Mouse (Mus musculus): ENCODE measurements around the gene Bloc1s1. TPM values are rescaled to one million over a fixed set of nuclear protein-coding genes. Genes with fewer than 3 reads are reported as not detected.
A peak's percentile ranks its signal among the peaks of the same experiment; 100 is the strongest.

Bloc1s1 gene
- polyA plus RNA-seq, 2 experiments: 95.9 to 99.2 TPM

DNA sequence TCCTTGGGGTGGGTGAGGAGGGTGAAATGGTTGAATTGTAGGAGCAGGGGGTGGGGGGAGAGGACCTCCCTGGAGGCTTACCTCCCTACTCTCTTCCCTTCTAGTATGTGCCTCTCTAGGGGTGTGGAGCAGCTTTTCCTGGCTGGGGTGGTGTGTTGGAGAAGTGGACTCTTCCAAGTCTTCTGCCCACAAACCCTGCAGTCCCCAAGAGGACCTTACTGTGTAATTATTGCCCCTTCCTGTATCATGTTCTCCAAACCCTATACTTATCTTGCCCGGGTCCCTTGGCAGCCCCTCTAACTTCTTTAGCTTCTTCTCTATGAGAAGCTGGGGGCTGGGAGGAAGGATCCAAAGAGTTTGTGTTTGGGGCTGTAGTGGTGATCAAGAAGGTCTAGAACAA is 27.0 kb downstream of the Bloc1s1 start:
- peaks cover 42% of the 10 kb centered on the region for H3K27me3 ChIP-seq (ENCODE audit: control insufficient read depth, insufficient read depth, low read length)
- no peak overlapping the region for H3K27ac ChIP-seq
- ATAC-seq (ENCODE audit: insufficient read depth) (no peak), DNase-seq (ENCODE audit: low read depth in 3 of 3, low spot score in 3 of 3) (no peak)
- no peaks in the 10 kb centered on the region for H3K9me3 ChIP-seq (ENCODE audit: control insufficient read depth, low read length)
- no peak overlapping the region for H3K4me3 ChIP-seq (ENCODE audit: insufficient read depth in 1 of 2, low read depth in 2 of 2, low read length in 2 of 2)
- TF ChIP-seq EP300 (IDR thresholded peaks at IDR 0.05; ENCODE audit: low read depth) (no peak), CTCF (IDR thresholded peaks at IDR 0.05; ENCODE audit: low read depth) (no peak)
- H3K36me3 ChIP-seq (replicated peaks; ENCODE audit: control insufficient read depth, insufficient read depth, low read depth): no peaks in the 10 kb centered on the region
- H3K4me1 ChIP-seq (replicated peaks; ENCODE audit: control insufficient read depth in 2 of 2, insufficient read depth in 2 of 2, low read length in 1 of 2): 0 out of 4 replicates have a peak, but pooled peaks cover 0 to 5% of the 10 kb centered on the region in 2 experiments
- no peak overlapping the region for H3K9ac ChIP-seq (replicated peaks)
- no peak overlapping the region for H3K4me2 ChIP-seq (ENCODE audit: low read depth)
- WGBS (ENCODE audit: insufficient replicate concordance): 14% methylated on average over 1 of the region's 1 CpGs

DNA sequence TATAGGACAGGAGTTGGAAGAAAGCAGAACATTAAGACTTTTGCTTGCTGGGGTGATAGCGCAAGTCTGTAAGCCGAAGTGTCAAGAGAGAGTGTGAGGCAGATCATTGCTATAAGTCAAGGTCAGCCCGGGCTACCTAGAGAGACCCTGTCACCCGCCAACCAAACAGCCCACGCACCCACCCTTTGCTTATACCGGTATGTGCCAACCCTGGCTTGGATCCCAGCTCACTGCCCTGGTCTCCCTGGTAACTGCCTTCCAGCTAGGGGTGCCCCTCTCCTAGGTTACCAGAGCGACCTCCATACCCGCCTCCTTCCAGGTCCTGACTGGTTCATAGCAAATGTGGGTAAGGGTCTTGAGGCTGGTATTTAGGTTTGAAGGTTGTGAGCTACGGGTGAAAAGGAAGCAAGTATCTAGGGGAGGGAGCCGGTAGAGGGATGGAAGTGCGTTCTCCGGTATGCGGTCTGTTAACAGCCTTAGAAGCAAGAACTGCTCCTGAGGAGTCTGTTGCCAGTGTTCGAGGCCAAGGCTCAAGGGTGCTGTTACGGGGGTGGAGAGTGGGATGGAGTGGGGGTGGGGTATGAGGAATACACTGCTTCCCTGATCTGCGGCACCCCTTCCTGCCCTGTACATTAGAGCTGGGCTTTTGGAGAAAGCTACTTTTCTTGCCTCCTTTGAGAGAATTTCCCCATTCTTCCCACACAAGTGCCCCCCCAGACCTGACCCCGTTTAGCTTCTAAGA is 27.7 kb downstream of the Bloc1s1 start:
- TF ChIP-seq CTCF (IDR thresholded peaks at IDR 0.05; ENCODE audit: low read depth) (no peak), EP300 (IDR thresholded peaks at IDR 0.05; ENCODE audit: low read depth) (no peak)
- no peak overlapping the region for H3K9ac ChIP-seq (replicated peaks)
- H3K4me3 ChIP-seq (ENCODE audit: insufficient read depth in 1 of 2, low read depth in 2 of 2, low read length in 2 of 2): no peak overlapping the region
- H3K36me3 ChIP-seq (replicated peaks; ENCODE audit: control insufficient read depth, insufficient read depth, low read depth): no peaks in the 10 kb centered on the region
- H3K27me3 ChIP-seq (ENCODE audit: control insufficient read depth, insufficient read depth, low read length): peaks cover 49% of the 10 kb centered on the region
- ATAC-seq (ENCODE audit: insufficient read depth) (no peak), DNase-seq (ENCODE audit: low read depth in 3 of 3, low spot score in 3 of 3) (no peak)
- no peak overlapping the region for H3K27ac ChIP-seq
- 0 out of 4 replicates have a peak, but pooled peaks cover 0 to 2% of the 10 kb centered on the region in 2 experiments for H3K4me1 ChIP-seq (replicated peaks; ENCODE audit: control insufficient read depth in 2 of 2, insufficient read depth in 2 of 2, low read length in 1 of 2)
- no peaks in the 10 kb centered on the region for H3K9me3 ChIP-seq (ENCODE audit: control insufficient read depth, low read length)
- WGBS (ENCODE audit: insufficient replicate concordance): 7% methylated on average over 17 of the region's 17 CpGs
- no peak overlapping the region for H3K4me2 ChIP-seq (ENCODE audit: low read depth)

DNA sequence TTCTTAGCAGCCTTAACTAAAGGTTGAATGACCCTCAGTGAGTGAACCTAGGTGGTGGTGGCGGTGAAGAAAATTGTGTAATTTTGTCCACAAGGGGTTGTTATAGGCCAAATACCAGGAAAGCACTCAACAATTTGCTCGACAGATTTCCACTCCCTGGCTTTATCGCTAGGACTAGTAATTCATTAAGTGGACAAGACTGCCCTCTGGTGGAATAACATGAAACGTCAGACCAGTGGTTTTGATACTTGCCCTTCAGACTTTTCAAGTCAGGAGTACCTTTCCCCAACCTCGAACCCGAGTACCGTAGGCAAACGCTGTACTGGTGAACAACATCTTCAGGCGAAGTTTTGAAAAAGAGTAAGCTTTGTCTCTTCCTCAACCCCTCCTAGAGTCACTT is 28.4 kb downstream of the Bloc1s1 start:
- Histone ChIP-seq H3K27me3 (ENCODE audit: control insufficient read depth, insufficient read depth, low read length) (peaks cover 56% of the 10 kb centered on the region), H3K9me3 (ENCODE audit: control insufficient read depth, low read length) (no peaks in the 10 kb centered on the region), H3K36me3 (replicated peaks; ENCODE audit: control insufficient read depth, insufficient read depth, low read depth) (no peaks in the 10 kb centered on the region), H3K4me1 (replicated peaks; ENCODE audit: control insufficient read depth in 2 of 2, insufficient read depth in 2 of 2, low read length in 1 of 2) (peaks cover 0 to 4% of the 10 kb centered on the region in 2 experiments; a peak in 1 of 4 replicates), H3K27ac (no peak overlapping the region), H3K9ac (replicated peaks) (no peak overlapping the region), H3K4me3 (ENCODE audit: insufficient read depth in 1 of 2, low read depth in 2 of 2, low read length in 2 of 2) (no peak overlapping the region), H3K4me2 (ENCODE audit: low read depth) (no peak overlapping the region)
- WGBS (ENCODE audit: insufficient replicate concordance): 0% methylated on average over 9 of the region's 9 CpGs
- DNase-seq (ENCODE audit: low read depth in 3 of 3, low spot score in 3 of 3) (peak; percentile 57 to 63 (median 63)), ATAC-seq (ENCODE audit: insufficient read depth) (peak; percentile 17; the same call in 1 of the 2 replicates)
- TF ChIP-seq EP300 (IDR thresholded peaks at IDR 0.05; ENCODE audit: low read depth): no peak
- TF ChIP-seq CTCF (IDR thresholded peaks at IDR 0.05; ENCODE audit: low read depth): peak; percentile 74

DNA sequence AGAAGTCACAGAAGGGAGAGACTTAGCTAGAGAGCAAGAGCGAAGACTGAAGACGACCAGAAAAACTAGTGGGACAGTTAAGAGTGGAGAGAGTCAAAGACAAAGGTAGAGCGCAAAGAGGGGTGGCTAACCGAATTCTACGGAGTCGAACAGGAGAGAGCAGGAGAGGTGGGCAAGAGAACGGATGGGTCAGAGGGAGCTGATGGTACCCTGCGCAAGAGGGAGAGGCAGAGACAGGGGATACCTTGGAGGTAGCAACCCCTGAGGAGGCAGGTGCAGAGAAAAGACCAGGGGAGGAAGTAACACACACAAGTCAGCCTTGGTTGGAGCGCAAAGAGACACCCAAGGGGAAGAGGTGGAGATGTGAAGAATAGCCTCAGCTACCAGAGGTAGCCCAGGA is 31.6 kb downstream of the Bloc1s1 start:
- DNase-seq (ENCODE audit: low read depth in 3 of 3, low spot score in 3 of 3) (no peak), ATAC-seq (ENCODE audit: insufficient read depth) (no peak)
- Histone ChIP-seq H3K36me3 (replicated peaks; ENCODE audit: control insufficient read depth, insufficient read depth, low read depth) (no peaks in the 10 kb centered on the region), H3K27ac (no peak overlapping the region), H3K9me3 (ENCODE audit: control insufficient read depth, low read length) (no peaks in the 10 kb centered on the region), H3K4me3 (ENCODE audit: insufficient read depth in 1 of 2, low read depth in 2 of 2, low read length in 2 of 2) (peak overlapping the region in 1 of 2 experiments; percentile 57; a peak in 1 of 4 replicates), H3K27me3 (ENCODE audit: control insufficient read depth, insufficient read depth, low read length) (peaks cover 72% of the 10 kb centered on the region), H3K9ac (replicated peaks) (no peak overlapping the region), H3K4me2 (ENCODE audit: low read depth) (peak overlapping the region; percentile 67), H3K4me1 (replicated peaks; ENCODE audit: control insufficient read depth in 2 of 2, insufficient read depth in 2 of 2, low read length in 1 of 2) (peaks cover 0 to 5% of the 10 kb centered on the region in 2 experiments; a peak in 1 of 4 replicates)
- TF ChIP-seq EP300 (IDR thresholded peaks at IDR 0.05; ENCODE audit: low read depth): no peak
- TF ChIP-seq CTCF (IDR thresholded peaks at IDR 0.05; ENCODE audit: low read depth): no peak
- 4% methylated on average over 9 of the region's 9 CpGs for WGBS (ENCODE audit: insufficient replicate concordance)

DNA sequence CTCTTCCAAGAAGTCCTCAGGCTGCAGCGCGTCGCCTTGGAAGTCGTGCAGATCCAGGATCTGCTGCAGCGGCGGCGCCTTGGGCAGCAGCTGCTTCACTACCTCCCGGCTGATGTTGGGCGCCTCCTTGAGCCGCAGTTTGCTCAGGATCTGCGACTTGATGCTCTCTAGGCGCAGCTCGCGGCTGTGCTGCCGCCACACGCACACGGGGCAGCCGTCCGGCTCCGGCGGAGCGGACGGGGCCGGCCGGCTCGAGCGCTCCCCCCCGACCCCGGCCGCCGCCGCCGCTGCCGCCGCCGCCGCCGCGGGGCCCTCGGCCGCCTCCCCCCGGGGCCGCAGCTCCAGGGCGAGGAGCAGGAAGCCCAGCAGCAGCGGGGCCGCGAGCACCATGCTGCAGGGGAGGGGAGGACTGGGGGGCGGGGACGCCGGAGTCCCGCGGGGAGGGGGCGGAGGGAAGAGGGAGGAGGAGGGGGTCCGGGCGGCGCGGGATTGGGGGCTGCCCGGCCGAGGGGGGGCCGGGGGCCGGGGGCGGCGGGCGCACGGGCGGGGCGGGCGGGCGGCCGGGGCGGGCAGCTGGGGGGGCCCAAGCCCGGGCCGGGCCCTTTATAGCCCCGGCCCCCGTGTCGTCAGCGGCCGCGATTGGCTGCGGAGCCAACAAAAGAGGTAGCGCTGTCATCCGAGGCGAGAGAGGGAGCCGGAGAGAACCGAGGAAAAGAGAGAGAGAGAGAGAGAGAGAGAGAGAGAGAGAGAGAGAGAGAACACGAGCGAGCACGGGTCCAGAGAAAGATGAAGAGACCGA is 32.3 kb downstream of the Bloc1s1 start, which contains the start of gene Gdf11:
TSS of gene Gdf11 (minus strand) at position 423 of the 799 bp plus-strand sequence.
- Histone ChIP-seq H3K36me3 (replicated peaks; ENCODE audit: control insufficient read depth, insufficient read depth, low read depth) (no peaks in the 10 kb centered on the region), H3K27ac (no peak within 1 kb of the TSS), H3K9me3 (ENCODE audit: control insufficient read depth, low read length) (no peaks in the 10 kb centered on the region), H3K4me3 (ENCODE audit: insufficient read depth in 1 of 2, low read depth in 2 of 2, low read length in 2 of 2) (peak within 1 kb of the TSS; percentile 43 to 57), H3K9ac (replicated peaks) (no peak within 1 kb of the TSS; the same call in 1 of the 2 replicates), H3K4me2 (ENCODE audit: low read depth) (peak within 1 kb of the TSS; percentile 67), H3K27me3 (ENCODE audit: control insufficient read depth, insufficient read depth, low read length) (peaks cover 66% of the 10 kb centered on the region), H3K4me1 (replicated peaks; ENCODE audit: control insufficient read depth in 2 of 2, insufficient read depth in 2 of 2, low read length in 1 of 2) (peaks cover 0 to 5% of the 10 kb centered on the region in 2 experiments; a peak in 1 of 4 replicates)
- ATAC-seq (ENCODE audit: insufficient read depth) (peak; percentile 29; the same call in 1 of the 2 replicates), DNase-seq (ENCODE audit: low read depth in 3 of 3, low spot score in 3 of 3) (no peak)
- TF ChIP-seq EP300 (IDR thresholded peaks at IDR 0.05; ENCODE audit: low read depth) (no peak), CTCF (IDR thresholded peaks at IDR 0.05; ENCODE audit: low read depth) (0 out of 2 replicates have a peak, but pooled peaks have one; percentile 3)
- under 1% methylated on average over 57 of the region's 89 CpGs for WGBS (ENCODE audit: insufficient replicate concordance)

Measured in liver, embryonic 14.5 days (tissue).